Mouse (Mus musculus) olfactory bulb, adult 2 months (tissue): ENCODE data around the gene Cfap99.

ENCODE experiments used
- CTCF ChIP-seq: fragments of 200-500 bp; IDR thresholded peaks from 2 replicates; pipeline ENCODE4 v1.5.1; 2012; ENCODE audit warnings: low read depth, mild to moderate bottlenecking, low read length, moderate library complexity; ENCODE audit not compliant: insufficient read depth
- POLR2A ChIP-seq: fragments of 200-500 bp; IDR thresholded peaks from 2 replicates; pipeline ENCODE4 v1.6.1; 2012; ENCODE audit warnings: mild to moderate bottlenecking, low read depth, low read length, moderate library complexity; ENCODE audit not compliant: insufficient read depth

DNA sequence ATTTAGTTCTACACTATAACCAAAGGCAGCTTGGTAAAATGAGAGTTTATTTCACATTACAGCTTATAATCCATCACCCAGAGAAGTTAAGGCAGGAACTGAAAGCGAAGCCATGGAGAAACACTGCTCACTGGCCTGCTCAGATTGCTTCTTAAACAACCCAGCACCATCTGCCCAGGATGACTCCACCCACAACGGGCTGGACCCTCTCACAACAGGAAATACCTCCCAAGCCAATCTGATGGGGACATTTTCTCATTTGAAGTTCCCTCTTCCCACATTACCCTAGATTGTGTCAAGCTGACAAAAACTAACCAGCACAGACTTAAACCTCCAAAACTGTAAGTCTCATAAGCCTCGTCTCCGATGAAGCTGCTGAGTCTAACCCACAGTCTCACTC, 10.3 kb upstream of the Cfap99 start:
- TF ChIP-seq CTCF (no peak), POLR2A (no peak)
